Mouse (Mus musculus) forebrain, embryonic 12.5 days (tissue): ENCODE data around the gene Vpreb2. TPM values are rescaled to one million over a fixed set of nuclear protein-coding genes. Genes with fewer than 3 reads are reported as not detected.

Experiments
- ATAC-seq: fragments of 200-750 bp; cut with Nextera tagmentation; 2 replicates; pipeline ENCODE4 v1.8.0; 2017; ENCODE audit warnings: moderate TSS enrichment; ENCODE audit not compliant: low FRiP score
- H3K27ac ChIP-seq: fragments of 300-500 bp; sonication (generic); 2 replicates; pipeline ENCODE4 v1.5.1; 2016; ENCODE audit warnings: mild to moderate bottlenecking
- H3K27me3 ChIP-seq: fragments of 300-500 bp; sonication (generic); 2 replicates; pipeline ENCODE4 v1.6.1; 2016; ENCODE audit warnings: mild to moderate bottlenecking
- H3K36me3 ChIP-seq: fragments of 300-500 bp; sonication (generic); replicated peaks from 2 replicates; pipeline ENCODE4 v1.6.1; 2016; ENCODE audit warnings: mild to moderate bottlenecking
- H3K4me1 ChIP-seq: fragments of 300-500 bp; sonication (generic); 2 replicates; pipeline ENCODE4 v1.6.1; 2016
- H3K4me2 ChIP-seq: fragments of 300-500 bp; sonication (generic); 2 replicates; pipeline ENCODE4 v1.6.1; 2016; ENCODE audit warnings: mild to moderate bottlenecking, moderate library complexity
- H3K4me3 ChIP-seq: fragments of 300-500 bp; sonication (generic); replicated peaks from 2 replicates; pipeline ENCODE4 v1.5.1; 2016; ENCODE audit warnings: mild to moderate bottlenecking
- H3K9ac ChIP-seq: fragments of 300-500 bp; sonication (generic); 2 replicates; pipeline ENCODE4 v1.6.1; 2016; ENCODE audit warnings: mild to moderate bottlenecking
- H3K9me3 ChIP-seq: fragments of 300-500 bp; sonication (generic); 2 replicates; pipeline ENCODE4 v1.6.1; 2016
- WGBS: fragments of 180-500 bp; shearing (Covaris S2); methylation state at CpG from one replicate; pipeline ENCODE4 v1.1.7; 2016; 5-methylcytosine and 5-hydroxymethylcytosine counted together
- polyA plus RNA-seq: library from polyadenylated mRNA; unstranded; fragments of >200 nt; fragmentation: Nextera tagmentation; extraction: Ambion mirVana; gene quantifications from 2 replicates; pipeline ENCODE4 v1.2.1, GENCODE M21; 2016

The Vpreb2 gene
- not detected in 2 replicates for polyA plus RNA-seq

GRCm38 (mm10) chr16:17980128-17980527, at the start of gene Vpreb2:
Gene Vpreb2 (plus strand): TSS chr16:17980428.
- H3K4me1 ChIP-seq, result no peaks in the 10 kb centered on the region
- no peaks in the 10 kb centered on the region for H3K36me3 ChIP-seq
- H3K9me3 ChIP-seq, result no peaks in the 10 kb centered on the region
- ATAC-seq, result no peak
- H3K9ac ChIP-seq, result no peak within 1 kb of the TSS
- H3K4me2 ChIP-seq, result no peak within 1 kb of the TSS
- H3K4me3 ChIP-seq, result no peak within 1 kb of the TSS
- 52% methylated on average over 1 of the region's 1 CpGs for WGBS
- H3K27me3 ChIP-seq, result peaks cover 7% of the 10 kb centered on the region; the same call in 1 of the 2 replicates
- no peak within 1 kb of the TSS for H3K27ac ChIP-seq

GRCm38 (mm10) chr16:17931906-17932460, 48.2 kb upstream of the Vpreb2 start:
- ATAC-seq, result no peak
- WGBS, result 78% methylated on average over 5 of the region's 5 CpGs
- peaks cover 17% of the 10 kb centered on the region for H3K4me1 ChIP-seq

GRCm38 (mm10) chr16:17933594-17934444, 46.4 kb upstream of the Vpreb2 start:
- no peak overlapping the region for H3K4me2 ChIP-seq
- peaks cover 5% of the 10 kb centered on the region for H3K4me1 ChIP-seq
- H3K27me3 ChIP-seq, result peaks cover 62% of the 10 kb centered on the region
- no peak for ATAC-seq
- H3K4me3 ChIP-seq, result no peak overlapping the region
- 71% methylated on average over 9 of the region's 9 CpGs for WGBS
- H3K9ac ChIP-seq, result no peak overlapping the region
- H3K36me3 ChIP-seq, result no peaks in the 10 kb centered on the region
- H3K9me3 ChIP-seq, result no peaks in the 10 kb centered on the region
- H3K27ac ChIP-seq, result no peak overlapping the region

More at GRCm38 (mm10) chr16:17931906-17932460, 48.2 kb upstream of the Vpreb2 start:
- Histone ChIP-seq H3K9me3 (no peaks in the 10 kb centered on the region), H3K4me3 (no peak overlapping the region), H3K4me2 (no peak overlapping the region), H3K36me3 (no peaks in the 10 kb centered on the region), H3K9ac (no peak overlapping the region), H3K27me3 (peaks cover 47% of the 10 kb centered on the region), H3K27ac (no peak overlapping the region)

GRCm38 (mm10) chr16:17934445-17934910, 45.8 kb upstream of the Vpreb2 start:
- Histone ChIP-seq H3K4me1 (no peaks in the 10 kb centered on the region), H3K27me3 (peaks cover 60% of the 10 kb centered on the region), H3K4me3 (no peak overlapping the region), H3K4me2 (no peak overlapping the region), H3K27ac (no peak overlapping the region), H3K36me3 (no peaks in the 10 kb centered on the region), H3K9me3 (no peaks in the 10 kb centered on the region), H3K9ac (no peak overlapping the region)
- no peak for ATAC-seq
- WGBS, result 76% methylated on average over 3 of the region's 3 CpGs

GRCm38 (mm10) chr16:17936776-17937175, 43.5 kb upstream of the Vpreb2 start:
- H3K4me1 ChIP-seq, result no peaks in the 10 kb centered on the region
- H3K36me3 ChIP-seq, result no peaks in the 10 kb centered on the region
- peaks cover 43% of the 10 kb centered on the region for H3K27me3 ChIP-seq
- WGBS, result 83% methylated on average over 10 of the region's 10 CpGs
- no peak overlapping the region for H3K4me2 ChIP-seq
- no peak for ATAC-seq
- no peak overlapping the region for H3K27ac ChIP-seq
- H3K9ac ChIP-seq, result no peak overlapping the region
- no peak overlapping the region for H3K4me3 ChIP-seq
- no peaks in the 10 kb centered on the region for H3K9me3 ChIP-seq

- ATAC-seq, result no peak
- WGBS, result 84% methylated on average over 7 of the region's 7 CpGs
- H3K27ac ChIP-seq, result no peak overlapping the region
- H3K27me3 ChIP-seq, result peaks cover 38% of the 10 kb centered on the region
- no peaks in the 10 kb centered on the region for H3K36me3 ChIP-seq
- no peaks in the 10 kb centered on the region for H3K4me1 ChIP-seq
- H3K4me3 ChIP-seq, result no peak overlapping the region
- H3K4me2 ChIP-seq, result no peak overlapping the region
- no peaks in the 10 kb centered on the region for H3K9me3 ChIP-seq
- H3K9ac ChIP-seq, result no peak overlapping the region
These were observed 42.0 kb upstream of the Vpreb2 start for GRCm38 (mm10) chr16:17938187-17938586.

GRCm38 (mm10) chr16:17938821-17939220, 41.4 kb upstream of the Vpreb2 start:
- H3K27me3 ChIP-seq, result peaks cover 31% of the 10 kb centered on the region
- H3K4me1 ChIP-seq, result no peaks in the 10 kb centered on the region
- 6% methylated on average over 7 of the region's 7 CpGs for WGBS

GRCm38 (mm10) chr16:17939255-17939751, 40.9 kb upstream of the Vpreb2 start:
- WGBS, result 57% methylated on average over 9 of the region's 9 CpGs
- no peaks in the 10 kb centered on the region for H3K4me1 ChIP-seq
- H3K27me3 ChIP-seq, result peaks cover 27% of the 10 kb centered on the region
- H3K9ac ChIP-seq, result no peak overlapping the region
- no peaks in the 10 kb centered on the region for H3K9me3 ChIP-seq
- H3K4me3 ChIP-seq, result no peak overlapping the region
- no peaks in the 10 kb centered on the region for H3K36me3 ChIP-seq
- no peak overlapping the region for H3K4me2 ChIP-seq
- no peak overlapping the region for H3K27ac ChIP-seq
- no peak for ATAC-seq

More at GRCm38 (mm10) chr16:17938821-17939220, 41.4 kb upstream of the Vpreb2 start:
- Histone ChIP-seq H3K27ac (no peak overlapping the region), H3K4me2 (no peak overlapping the region), H3K9ac (no peak overlapping the region), H3K36me3 (no peaks in the 10 kb centered on the region), H3K4me3 (no peak overlapping the region), H3K9me3 (no peaks in the 10 kb centered on the region)
- peak; percentile 72; the same call in 1 of the 2 replicates for ATAC-seq

GRCm38 (mm10) chr16:17943466-17943865, 36.8 kb upstream of the Vpreb2 start:
- H3K4me3 ChIP-seq, result no peak overlapping the region
- no peaks in the 10 kb centered on the region for H3K9me3 ChIP-seq
- no peak for ATAC-seq
- 71% methylated on average over 8 of the region's 8 CpGs for WGBS
- no peak overlapping the region for H3K4me2 ChIP-seq
- H3K27me3 ChIP-seq, result peaks cover under 1% of the 10 kb centered on the region; the same call in 1 of the 2 replicates
- no peaks in the 10 kb centered on the region for H3K36me3 ChIP-seq
- no peaks in the 10 kb centered on the region for H3K4me1 ChIP-seq
- H3K9ac ChIP-seq, result no peak overlapping the region
- H3K27ac ChIP-seq, result no peak overlapping the region

- H3K27me3 ChIP-seq, result no peaks in the 10 kb centered on the region
- no peak for ATAC-seq
- no peaks in the 10 kb centered on the region for H3K36me3 ChIP-seq
- H3K4me2 ChIP-seq, result no peak overlapping the region
- 62% methylated on average over 7 of the region's 7 CpGs for WGBS
- H3K4me3 ChIP-seq, result no peak overlapping the region
- H3K9me3 ChIP-seq, result no peaks in the 10 kb centered on the region
- no peak overlapping the region for H3K27ac ChIP-seq
- H3K4me1 ChIP-seq, result peaks cover 14% of the 10 kb centered on the region
- no peak overlapping the region for H3K9ac ChIP-seq
These were observed 35.0 kb upstream of the Vpreb2 start for GRCm38 (mm10) chr16:17945081-17945831.

- Histone ChIP-seq H3K9me3 (no peaks in the 10 kb centered on the region), H3K4me2 (no peak overlapping the region), H3K27ac (peak overlapping the region; percentile 81), H3K36me3 (no peaks in the 10 kb centered on the region), H3K9ac (peak overlapping the region; percentile 29; the same call in 1 of the 2 replicates), H3K27me3 (no peaks in the 10 kb centered on the region), H3K4me1 (peaks cover 15% of the 10 kb centered on the region), H3K4me3 (no peak overlapping the region)
- WGBS, result 11% methylated on average over 2 of the region's 2 CpGs
- peak; percentile 94 for ATAC-seq
These were observed 30.8 kb upstream of the Vpreb2 start for GRCm38 (mm10) chr16:17949421-17949877.

GRCm38 (mm10) chr16:17950068-17950467, 30.2 kb upstream of the Vpreb2 start:
- Histone ChIP-seq H3K9me3 (no peaks in the 10 kb centered on the region), H3K4me2 (no peak overlapping the region), H3K4me3 (no peak overlapping the region), H3K27ac (peak overlapping the region; percentile 81), H3K4me1 (peaks cover 15% of the 10 kb centered on the region), H3K36me3 (no peaks in the 10 kb centered on the region), H3K9ac (0 out of 2 replicates have a peak overlapping the region, but pooled peaks have one; percentile 0), H3K27me3 (no peaks in the 10 kb centered on the region)
- no peak; the same call in 1 of the 2 replicates for ATAC-seq
- WGBS, result 33% methylated on average over 4 of the region's 4 CpGs
